In genomic region chr13:51566371-51567077, GRCm38 (mm10) we compare ENCODE assay signal across 8 mouse cellular contexts. TPM values are rescaled to one million over a fixed set of nuclear protein-coding genes. Genes with fewer than 3 reads are reported as not detected.
DNase-seq lines count a peak whose midpoint lies in the region; ATAC-seq and TF ChIP-seq lines count a peak whose summit lies in the region.

No protein-coding gene starts in this region.

- DNase-seq in gastrocnemius, adult 2 months: no peak
- DNase-seq in gastrocnemius, postnatal 10 days: no peak
- no peak for DNase-seq in ES-E14 (ENCODE audit: low read depth, low spot score)
- peak; percentile 29 for DNase-seq in forebrain, postnatal 0 days
- DNase-seq in midbrain, embryonic 11.5 days (ENCODE audit: low spot score, missing footprints): peak; percentile 94
- DNase-seq in gastrocnemius, postnatal 14 days: no peak
- DNase-seq in thymus, postnatal 4 days: no peak

- H3K4me1 ChIP-seq in ES-E14 (ENCODE audit: control insufficient read depth in 2 of 2, insufficient read depth in 2 of 2, low read length in 2 of 2, poor library complexity in 1 of 2): peaks cover 0 to 2% of the 10 kb centered on the region in 2 experiments; a peak in 1 of 4 replicates
- peaks cover 27% of the 10 kb centered on the region for H3K4me1 ChIP-seq in forebrain, postnatal 0 days (ENCODE audit: insufficient read depth)
- H3K4me1 ChIP-seq in midbrain, embryonic 11.5 days (ENCODE audit: control insufficient read depth, insufficient read depth, low read length): peaks cover 33% of the 10 kb centered on the region

- H3K36me3 ChIP-seq in ES-E14 (ENCODE audit: control insufficient read depth, insufficient read depth, low read length, poor library complexity, severe bottlenecking): no peaks in the 10 kb centered on the region
- 0 out of 2 replicates have a peak, but pooled peaks cover 5% of the 10 kb centered on the region for H3K36me3 ChIP-seq in forebrain, postnatal 0 days (ENCODE audit: insufficient read depth)
- no peaks in the 10 kb centered on the region for H3K36me3 ChIP-seq in midbrain, embryonic 11.5 days (ENCODE audit: control insufficient read depth, insufficient read depth, low read length)

- no peak for TF ChIP-seq CTCF in gastrocnemius, adult 2 months (IDR thresholded peaks at IDR 0.05)
- no peak for TF ChIP-seq CTCF in forebrain, postnatal 0 days (IDR thresholded peaks at IDR 0.05; ENCODE audit: low read depth)

- H3K27ac ChIP-seq in gastrocnemius, adult 2 months: no peak overlapping the region
- H3K27ac ChIP-seq in ES-E14 (ENCODE audit: insufficient read depth, low read depth, low read length, poor library complexity, severe bottlenecking): no peak overlapping the region
- 0 out of 2 replicates have a peak overlapping the region, but pooled peaks have one; percentile 94 for H3K27ac ChIP-seq in forebrain, postnatal 0 days (ENCODE audit: low read depth, low read length)
- H3K27ac ChIP-seq in midbrain, embryonic 11.5 days (ENCODE audit: low read depth, low read length): no peak overlapping the region

- 4% methylated on average over 22 of the region's 22 CpGs for WGBS in forebrain, postnatal 0 days
- 5% methylated on average over 22 of the region's 22 CpGs for WGBS in midbrain, embryonic 11.5 days

- in situ Hi-C loops in ES-E14 (cut with MboI; ENCODE audit: low sequenced_read_pairs in 2 of 2, unreplicated experiment in 2 of 2): no loop called here

- intact Hi-C loops in gastrocnemius, adult 2 months (cut with DNase I): no loop called here
- intact Hi-C loops in gastrocnemius, postnatal 14 days (cut with DNase I; ENCODE audit: low total_unique reads): no loop called here

- no peaks in the 10 kb centered on the region for H3K9me3 ChIP-seq in ES-E14 (ENCODE audit: control insufficient read depth, insufficient read depth, low read depth, low read length)
- H3K9me3 ChIP-seq in forebrain, postnatal 0 days (ENCODE audit: low read length): no peaks in the 10 kb centered on the region
- no peaks in the 10 kb centered on the region for H3K9me3 ChIP-seq in midbrain, embryonic 11.5 days (ENCODE audit: control insufficient read depth, low read length)

- H3K4me2 ChIP-seq in forebrain, postnatal 0 days (ENCODE audit: low read depth): peak overlapping the region; percentile 95
- H3K4me2 ChIP-seq in midbrain, embryonic 11.5 days: peak overlapping the region; percentile 97

- H3K9ac ChIP-seq in ES-E14 (ENCODE audit: insufficient read depth, low read depth, low read length, poor library complexity, severe bottlenecking): no peak overlapping the region
- peak overlapping the region; percentile 81 for H3K9ac ChIP-seq in forebrain, postnatal 0 days
- H3K9ac ChIP-seq in midbrain, embryonic 11.5 days (ENCODE audit: low read length): peak overlapping the region; percentile 74

- ATAC-seq in forebrain, postnatal 0 days: no peak
- 0 out of 2 replicates have a peak, but pooled peaks have one; percentile 5 for ATAC-seq in midbrain, embryonic 11.5 days (ENCODE audit: low FRiP score)
- no peak for ATAC-seq in CD4-positive, CD25-positive, alpha-beta regulatory T cell, adult 4 months

- H3K4me3 ChIP-seq in gastrocnemius, adult 2 months: peak overlapping the region; percentile 72
- H3K4me3 ChIP-seq in ES-E14 (ENCODE audit: insufficient read depth in 1 of 2, low read depth in 1 of 2, low read length in 2 of 2, poor library complexity in 1 of 2, severe bottlenecking in 1 of 2): peak overlapping the region; percentile 47 to 54; a peak in 3 of 4 replicates
- peak overlapping the region; percentile 70 for H3K4me3 ChIP-seq in forebrain, postnatal 0 days (ENCODE audit: low read depth, low read length)
- H3K4me3 ChIP-seq in midbrain, embryonic 11.5 days (ENCODE audit: low read depth, low read length): peak overlapping the region; percentile 61

- no peaks in the 10 kb centered on the region for H3K27me3 ChIP-seq in forebrain, postnatal 0 days (ENCODE audit: insufficient read depth, low read length)
- peaks cover 29% of the 10 kb centered on the region for H3K27me3 ChIP-seq in midbrain, embryonic 11.5 days (ENCODE audit: control insufficient read depth, insufficient read depth, low read length)

TF ChIP-seq in ES-E14, 5 proteins besides CTCF, POLR2A, EP300 and RAD21:
- TF ChIP-seq MAFK (IDR thresholded peaks at IDR 0.05; ENCODE audit: insufficient read depth, low read depth, low read length) (no peak), ZNF384 (IDR thresholded peaks at IDR 0.05; ENCODE audit: low read depth, low read length) (no peak), CHD2 (IDR thresholded peaks at IDR 0.05; ENCODE audit: low read depth, low read length) (no peak), ZC3H11A (IDR thresholded peaks at IDR 0.05; ENCODE audit: borderline replicate concordance, low read depth, low read length) (no peak), HCFC1 (IDR thresholded peaks at IDR 0.05; ENCODE audit: borderline replicate concordance, insufficient read depth, low read length) (no peak)
TF ChIP-seq in ES-E14: peak in this region for 0.

RNA-seq across cellular contexts. Expression of gene Shc3, which starts 2.7 kb away (rescaled TPM):
- 1 to 10 TPM in 1 of 2 experiments, under 1 TPM in 1; 0.59 to 1.4 TPM for total RNA-seq in gastrocnemius, adult 2 months (2021)
- total RNA-seq in gastrocnemius, postnatal 10 days (2021): 1 to 10 TPM; 3.0 to 4.1 TPM
- total RNA-seq in ES-E14 (2012; rRNA removed): 0.69 and 1.4 TPM in 2 replicates
- 98.1 and 106 TPM in 2 replicates for total RNA-seq in forebrain, postnatal 0 days (2014; rRNA removed)
- 6.8 and 11.6 TPM in 2 replicates for polyA plus RNA-seq in forebrain, postnatal 0 days (2015; fragmentation: Nextera tagmentation; extraction: Ambion mirVana)
- 4.5 and 5.7 TPM in 2 replicates for polyA plus RNA-seq in midbrain, embryonic 11.5 days (2014; fragmentation: Nextera tagmentation; extraction: Ambion mirVana)
- polyA plus RNA-seq in CD4-positive, CD25-positive, alpha-beta regulatory T cell, adult 4 months (2017; shearing (Covaris generic)): not detected
- 1 to 10 TPM; 1.4 to 2.2 TPM for total RNA-seq in gastrocnemius, postnatal 14 days (2021)

Comparison
In these comparisons a context has a peak if more than half of its experiments do, and no peak if none do; other contexts are left out.
1. DNase-seq: peak in forebrain, postnatal 0 days (single experiment) and midbrain, embryonic 11.5 days (single experiment); none in gastrocnemius, adult 2 months (single experiment), gastrocnemius, postnatal 10 days (single experiment), ES-E14 (single experiment), gastrocnemius, postnatal 14 days (single experiment) and thymus, postnatal 4 days (single experiment).
2. RNA of gene Shc3, which starts 2.7 kb away (total RNA-seq): 98.1 to 106 TPM in forebrain, postnatal 0 days; 3.0 to 4.1 TPM in gastrocnemius, postnatal 10 days, 1.4 to 2.2 TPM in gastrocnemius, postnatal 14 days, 0.59 to 1.4 TPM in gastrocnemius, adult 2 months and 0.69 to 1.4 TPM in ES-E14; every median in the first group is over 10 times any median in the second.
3. Peak in every context shown above with its lines, with median percentiles within 50 percentile points of each other: H3K4me3 ChIP-seq.